Mouse (Mus musculus): ENCODE data around the gene Sfrp5. TPM values are rescaled to one million over a fixed set of nuclear protein-coding genes. Genes with fewer than 3 reads are reported as not detected.
A peak's percentile ranks its signal among the peaks of the same experiment; 100 is the strongest.

The Sfrp5 gene
- polyA plus RNA-seq, 1 experiment, result not detected

DNA sequence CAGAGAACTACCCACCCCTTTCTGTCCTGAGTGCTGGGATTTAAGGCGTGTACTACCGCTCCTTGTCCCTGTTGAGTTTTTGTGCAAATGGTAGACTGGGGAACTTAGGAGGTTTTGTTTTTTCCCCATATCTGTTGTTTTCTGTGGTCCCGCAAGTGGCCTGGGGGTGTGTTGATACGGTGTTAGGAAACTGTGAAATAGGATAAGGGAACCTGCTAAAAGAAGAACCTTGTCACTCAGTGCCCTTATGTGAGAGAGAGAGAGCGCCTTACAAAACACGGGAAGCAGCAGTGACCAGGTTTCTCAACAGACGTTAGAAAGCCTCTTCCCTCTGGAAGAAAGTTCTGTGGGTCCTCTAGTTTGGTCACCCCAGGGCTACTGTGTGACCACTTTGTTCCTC is 25.2 kb downstream of the Sfrp5 start:
- H3K9me3 ChIP-seq, result no peaks in the 10 kb centered on the region
- H3K4me1 ChIP-seq, result peaks cover 68% of the 10 kb centered on the region
- no peak for TF ChIP-seq GATA1 (IDR thresholded peaks at IDR 0.05; ENCODE audit: borderline replicate concordance, low read length)
- H3K4me3 ChIP-seq (replicated peaks), result peak overlapping the region; percentile 12
- H3K36me3 ChIP-seq (replicated peaks; ENCODE audit: low read length), result peaks cover 70% of the 10 kb centered on the region
- no peaks in the 10 kb centered on the region for H3K27me3 ChIP-seq (replicated peaks)

DNA sequence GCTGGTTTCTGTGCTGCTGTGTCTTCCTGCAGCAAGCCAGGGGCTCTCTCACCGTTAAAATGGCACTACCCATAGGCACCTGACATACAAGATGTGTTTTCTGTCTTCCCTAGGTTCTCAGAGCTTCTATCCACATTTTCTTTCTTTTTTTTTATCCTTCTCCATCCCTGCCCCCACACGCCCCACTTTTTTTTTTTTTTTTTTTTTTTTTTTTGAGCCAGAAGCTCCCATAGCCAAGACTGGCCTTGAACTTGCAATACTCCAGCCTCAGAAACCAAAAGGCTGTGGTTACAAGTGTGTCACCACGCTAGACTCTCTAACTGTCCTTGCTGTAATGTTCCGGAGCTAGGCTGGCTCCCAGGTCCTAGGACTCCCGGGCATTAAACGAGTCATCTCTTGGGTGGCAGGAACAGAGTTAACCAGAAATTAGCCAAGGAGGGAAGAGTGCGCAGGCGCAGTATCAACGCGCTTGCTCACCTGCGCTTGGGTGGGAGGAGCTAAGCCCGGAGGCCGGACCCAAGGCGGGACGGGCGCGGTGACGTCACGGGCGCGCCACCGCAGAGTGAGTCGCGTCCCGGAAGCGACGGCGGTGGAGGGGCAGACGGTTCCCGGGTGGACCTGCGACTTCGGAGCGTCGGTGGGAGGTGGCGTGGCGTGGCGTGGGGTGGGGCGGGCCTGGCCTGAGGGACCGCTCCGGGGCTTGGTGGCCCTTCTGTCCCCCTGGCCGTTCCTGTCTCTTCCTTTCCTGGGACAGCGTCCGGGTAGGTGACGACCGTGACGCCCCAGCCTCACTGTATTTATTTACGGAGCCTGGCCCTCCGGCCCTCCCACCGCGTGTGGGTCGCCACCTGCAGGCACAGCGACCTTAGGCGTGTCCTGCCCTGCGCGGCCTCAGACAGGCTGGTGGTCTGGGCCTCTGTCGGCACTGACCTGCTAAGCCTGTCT is 31.8 kb downstream of the Sfrp5 start:
- Histone ChIP-seq H3K4me1 (peaks cover 73% of the 10 kb centered on the region), H3K9me3 (no peaks in the 10 kb centered on the region), H3K27me3 (replicated peaks) (peaks cover 12% of the 10 kb centered on the region), H3K36me3 (replicated peaks; ENCODE audit: low read length) (peaks cover 20% of the 10 kb centered on the region), H3K4me3 (replicated peaks) (peak overlapping the region; percentile 99)
- TF ChIP-seq FLI1 (IDR thresholded peaks at IDR 0.05; ENCODE audit: low read length), result no peak
- TF ChIP-seq GATA1 (IDR thresholded peaks at IDR 0.05; ENCODE audit: borderline replicate concordance, low read length), result no peak

- Histone ChIP-seq H3K9me3 (no peaks in the 10 kb centered on the region), H3K4me1 (peaks cover 71% of the 10 kb centered on the region), H3K36me3 (replicated peaks; ENCODE audit: low read length) (peaks cover 12% of the 10 kb centered on the region), H3K4me3 (replicated peaks) (peak overlapping the region; percentile 99), H3K27me3 (replicated peaks) (peaks cover 12% of the 10 kb centered on the region)
- TF ChIP-seq GATA1 (IDR thresholded peaks at IDR 0.05; ENCODE audit: borderline replicate concordance, low read length), result no peak
- TF ChIP-seq FLI1 (IDR thresholded peaks at IDR 0.05; ENCODE audit: low read length), result no peak
Measured at GRCm38 (mm10) chr19:42169322-42169975, 32.6 kb downstream of the Sfrp5 start.

DNA sequence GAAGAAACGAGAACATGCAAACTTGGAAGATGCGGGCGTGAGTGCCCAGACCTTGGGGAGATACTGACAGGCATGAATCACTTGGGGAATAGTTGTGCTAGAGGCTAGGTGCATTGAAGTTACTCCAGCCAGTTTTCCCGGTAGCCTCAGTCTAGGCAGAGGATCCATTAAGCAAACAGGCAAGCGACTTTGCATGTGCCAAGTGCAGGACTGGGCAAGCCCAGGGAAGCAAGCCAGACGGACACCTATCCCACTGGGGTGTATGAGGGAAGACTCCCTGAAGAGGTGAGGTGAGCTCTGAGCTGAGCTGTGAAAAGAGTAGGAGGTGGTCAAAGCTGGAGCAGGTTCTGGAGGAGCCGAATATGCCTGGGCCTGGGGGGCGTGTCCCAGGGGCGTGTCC is 34.6 kb downstream of the Sfrp5 start:
- Histone ChIP-seq H3K27me3 (replicated peaks) (peaks cover 12% of the 10 kb centered on the region), H3K4me1 (peaks cover 64% of the 10 kb centered on the region), H3K9me3 (no peaks in the 10 kb centered on the region), H3K36me3 (replicated peaks; ENCODE audit: low read length) (no peaks in the 10 kb centered on the region), H3K4me3 (replicated peaks) (no peak overlapping the region)
- no peak for TF ChIP-seq GATA1 (IDR thresholded peaks at IDR 0.05; ENCODE audit: borderline replicate concordance, low read length)

- TF ChIP-seq GATA1 (IDR thresholded peaks at IDR 0.05; ENCODE audit: borderline replicate concordance, low read length), result no peak
- no peak for TF ChIP-seq FLI1 (IDR thresholded peaks at IDR 0.05; ENCODE audit: low read length)
- Histone ChIP-seq H3K9me3 (no peaks in the 10 kb centered on the region), H3K27me3 (replicated peaks) (peaks cover 12% of the 10 kb centered on the region), H3K4me1 (peaks cover 59% of the 10 kb centered on the region), H3K4me3 (replicated peaks) (no peak overlapping the region), H3K36me3 (replicated peaks; ENCODE audit: low read length) (no peaks in the 10 kb centered on the region)
Measured at GRCm38 (mm10) chr19:42166766-42167165, 35.3 kb downstream of the Sfrp5 start.

- H3K27me3 ChIP-seq (replicated peaks), result peaks cover 12% of the 10 kb centered on the region
- no peaks in the 10 kb centered on the region for H3K9me3 ChIP-seq
- H3K4me1 ChIP-seq, result peaks cover 53% of the 10 kb centered on the region
- H3K4me3 ChIP-seq (replicated peaks), result peak overlapping the region; percentile 77
- H3K36me3 ChIP-seq (replicated peaks; ENCODE audit: low read length), result no peaks in the 10 kb centered on the region
- TF ChIP-seq FLI1 (IDR thresholded peaks at IDR 0.05; ENCODE audit: low read length), result no peak
- no peak for TF ChIP-seq GATA1 (IDR thresholded peaks at IDR 0.05; ENCODE audit: borderline replicate concordance, low read length)
Measured at GRCm38 (mm10) chr19:42166130-42166529, 35.9 kb downstream of the Sfrp5 start.

GRCm38 (mm10) chr19:42164188-42164587 is 37.9 kb downstream of the Sfrp5 start:
- TF ChIP-seq GATA1 (IDR thresholded peaks at IDR 0.05; ENCODE audit: borderline replicate concordance, low read length), result no peak
- TF ChIP-seq FLI1 (IDR thresholded peaks at IDR 0.05; ENCODE audit: low read length), result no peak
- H3K4me3 ChIP-seq (replicated peaks), result no peak overlapping the region
- H3K27me3 ChIP-seq (replicated peaks), result peaks cover 9% of the 10 kb centered on the region
- no peaks in the 10 kb centered on the region for H3K9me3 ChIP-seq
- H3K36me3 ChIP-seq (replicated peaks; ENCODE audit: low read length), result no peaks in the 10 kb centered on the region
- H3K4me1 ChIP-seq, result peaks cover 37% of the 10 kb centered on the region

DNA sequence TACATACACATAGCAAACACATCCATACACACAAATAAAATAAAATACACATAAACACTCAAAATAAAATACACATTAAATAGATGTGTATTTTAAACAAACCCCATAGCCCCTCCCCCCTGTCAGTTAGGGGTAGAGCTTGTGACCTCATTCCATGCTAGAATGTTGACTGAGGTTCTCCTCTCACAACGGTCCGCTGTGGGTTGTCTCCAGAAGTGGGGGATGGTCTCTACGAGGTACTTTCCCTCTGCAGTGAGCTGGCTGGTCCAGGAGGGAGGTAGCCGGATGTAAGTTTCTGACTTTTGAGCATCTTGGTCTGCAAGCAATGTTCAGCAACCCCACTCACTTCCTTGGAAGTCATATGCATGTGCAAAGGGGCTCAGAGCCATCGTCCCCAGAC is 38.3 kb downstream of the Sfrp5 start, which contains the start of gene Zfyve27:
Zfyve27 (plus strand) TSS at position 188 of the 400 bp plus-strand sequence.
- no peak within 1 kb of the TSS for H3K4me3 ChIP-seq (replicated peaks)
- peaks cover 9% of the 10 kb centered on the region for H3K27me3 ChIP-seq (replicated peaks)
- TF ChIP-seq FLI1 (IDR thresholded peaks at IDR 0.05; ENCODE audit: low read length) (no peak), GATA1 (IDR thresholded peaks at IDR 0.05; ENCODE audit: borderline replicate concordance, low read length) (no peak)

DNA sequence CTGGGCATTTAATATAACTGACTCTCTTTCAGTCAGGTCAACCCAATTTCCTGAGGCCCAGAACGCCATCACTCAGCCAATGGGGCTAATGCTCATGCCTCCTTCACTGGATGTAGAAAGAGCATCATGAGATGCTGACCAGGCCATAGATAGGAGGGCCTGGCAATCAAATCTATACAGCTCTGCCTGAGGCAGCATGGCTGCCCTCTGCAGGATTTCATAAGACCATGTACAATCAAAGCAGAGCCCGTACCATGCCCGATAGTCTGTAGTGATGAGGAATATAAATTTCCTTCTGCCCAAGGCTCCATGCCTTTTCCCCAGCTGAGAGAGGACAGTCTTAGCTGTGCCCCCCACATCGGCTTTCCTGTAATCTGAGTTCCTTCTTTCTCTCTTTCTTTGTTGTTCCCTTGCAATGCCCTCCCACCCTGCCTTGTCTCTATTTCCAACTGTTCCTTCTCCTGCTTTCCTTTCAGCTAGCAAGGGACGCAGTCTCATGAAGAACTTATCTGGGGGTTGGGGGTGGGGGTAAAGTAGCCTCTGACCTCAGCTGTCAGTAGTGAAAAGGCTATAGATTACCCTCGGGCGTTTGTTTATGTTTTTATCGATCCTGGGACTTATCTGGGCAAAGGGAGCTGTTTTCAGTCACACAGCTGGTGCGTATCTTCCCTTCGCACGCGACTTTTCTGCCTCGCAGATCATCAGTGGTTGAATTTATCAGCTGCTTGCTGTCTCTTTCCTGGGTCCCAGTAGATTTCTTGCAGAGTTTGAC is 43.6 kb downstream of the Sfrp5 start:
- no peak overlapping the region for H3K4me3 ChIP-seq (replicated peaks)
- H3K36me3 ChIP-seq (replicated peaks; ENCODE audit: low read length), result no peaks in the 10 kb centered on the region
- peaks cover 1% of the 10 kb centered on the region for H3K27me3 ChIP-seq (replicated peaks)
- no peaks in the 10 kb centered on the region for H3K9me3 ChIP-seq
- H3K4me1 ChIP-seq, result peaks cover 18% of the 10 kb centered on the region
- TF ChIP-seq GATA1 (IDR thresholded peaks at IDR 0.05; ENCODE audit: borderline replicate concordance, low read length) (no peak), FLI1 (IDR thresholded peaks at IDR 0.05; ENCODE audit: low read length) (no peak)

More for the DNA sequence above, 38.3 kb downstream of the Sfrp5 start, which contains the start of gene Zfyve27:
- peaks cover 33% of the 10 kb centered on the region for H3K4me1 ChIP-seq
- H3K36me3 ChIP-seq (replicated peaks; ENCODE audit: low read length), result no peaks in the 10 kb centered on the region
- H3K9me3 ChIP-seq, result no peaks in the 10 kb centered on the region

Measured in megakaryocyte, embryonic 14.5 days (primary cell).